Mouse (Mus musculus): ENCODE results near the gene Mindy1. TPM values are rescaled to one million over a fixed set of nuclear protein-coding genes. Genes with fewer than 3 reads are reported as not detected.

Gene Mindy1
- polyA plus RNA-seq, 1 experiment from 2014 or later: 41.4 TPM

- Histone ChIP-seq H3K9me3 (ENCODE audit: low read length) (no peaks in the 10 kb centered on the region), H3K27ac (ENCODE audit: low read depth) (peak overlapping the region; percentile 17; the same call in 1 of the 2 replicates), H3K4me1 (ENCODE audit: insufficient read depth) (peaks cover 18% of the 10 kb centered on the region), H3K4me2 (ENCODE audit: low read depth, low read length) (no peak overlapping the region), H3K27me3 (ENCODE audit: insufficient read depth, low read length) (no peaks in the 10 kb centered on the region), H3K9ac (replicated peaks) (no peak overlapping the region), H3K4me3 (ENCODE audit: low read depth, low read length) (no peak overlapping the region), H3K36me3 (replicated peaks; ENCODE audit: insufficient read depth, low read length) (peaks cover 27% of the 10 kb centered on the region)
- TF ChIP-seq CTCF (IDR thresholded peaks at IDR 0.05; ENCODE audit: low read depth) (no peak), EP300 (IDR thresholded peaks at IDR 0.05; ENCODE audit: low read depth) (no peak)
- no peak for ATAC-seq
- no peak for DNase-seq
- 55% methylated on average over 7 of the region's 7 CpGs for WGBS (ENCODE audit: insufficient replicate concordance)
These were observed 5.4 kb downstream of the Mindy1 start for GRCm38 (mm10) chr3:95286510-95286909.

GRCm38 (mm10) chr3:95287541-95287940, 6.4 kb downstream of the Mindy1 start:
- Histone ChIP-seq H3K4me2 (ENCODE audit: low read depth, low read length) (no peak overlapping the region), H3K27me3 (ENCODE audit: insufficient read depth, low read length) (no peaks in the 10 kb centered on the region), H3K9ac (replicated peaks) (0 out of 2 replicates have a peak overlapping the region, but pooled peaks have one; percentile 19), H3K9me3 (ENCODE audit: low read length) (no peaks in the 10 kb centered on the region), H3K4me3 (ENCODE audit: low read depth, low read length) (no peak overlapping the region), H3K36me3 (replicated peaks; ENCODE audit: insufficient read depth, low read length) (peaks cover 35% of the 10 kb centered on the region), H3K27ac (ENCODE audit: low read depth) (no peak overlapping the region), H3K4me1 (ENCODE audit: insufficient read depth) (peaks cover 23% of the 10 kb centered on the region)
- DNase-seq (no peak), ATAC-seq (no peak)
- TF ChIP-seq CTCF (IDR thresholded peaks at IDR 0.05; ENCODE audit: low read depth): no peak
- TF ChIP-seq EP300 (IDR thresholded peaks at IDR 0.05; ENCODE audit: low read depth): no peak
- WGBS (ENCODE audit: insufficient replicate concordance): 95% methylated on average over 3 of the region's 3 CpGs

GRCm38 (mm10) chr3:95289419-95289818, 8.3 kb downstream of the Mindy1 start:
- TF ChIP-seq EP300 (IDR thresholded peaks at IDR 0.05; ENCODE audit: low read depth) (no peak), CTCF (IDR thresholded peaks at IDR 0.05; ENCODE audit: low read depth) (no peak)
- Histone ChIP-seq H3K4me3 (ENCODE audit: low read depth, low read length) (no peak overlapping the region), H3K9me3 (ENCODE audit: low read length) (no peaks in the 10 kb centered on the region), H3K27ac (ENCODE audit: low read depth) (no peak overlapping the region), H3K9ac (replicated peaks) (no peak overlapping the region), H3K4me1 (ENCODE audit: insufficient read depth) (peaks cover 34% of the 10 kb centered on the region), H3K27me3 (ENCODE audit: insufficient read depth, low read length) (no peaks in the 10 kb centered on the region), H3K36me3 (replicated peaks; ENCODE audit: insufficient read depth, low read length) (peaks cover 48% of the 10 kb centered on the region), H3K4me2 (ENCODE audit: low read depth, low read length) (no peak overlapping the region)
- 91% methylated on average over 4 of the region's 4 CpGs for WGBS (ENCODE audit: insufficient replicate concordance)
- ATAC-seq: no peak
- no peak for DNase-seq

DNA sequence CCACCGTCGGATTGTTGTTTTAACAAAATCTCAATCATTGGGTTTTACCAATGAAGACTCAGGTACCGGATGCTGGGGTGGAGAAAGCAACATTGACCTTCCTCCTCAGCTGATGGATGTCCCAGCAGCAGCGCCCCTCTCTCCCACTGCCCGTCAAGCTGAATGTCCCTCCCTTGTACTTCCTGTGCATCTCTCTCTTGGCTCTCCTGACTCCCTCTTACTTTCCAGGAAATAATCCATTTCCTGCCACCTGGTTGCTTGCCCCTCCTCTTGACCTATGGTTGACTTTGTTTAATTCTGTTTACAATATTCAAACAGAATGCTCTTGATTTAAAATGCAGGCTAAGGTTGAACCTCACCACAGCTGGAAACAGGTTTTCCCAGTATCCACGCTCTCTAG, 9.0 kb downstream of the Mindy1 start:
- H3K9ac ChIP-seq (replicated peaks): no peak overlapping the region
- WGBS (ENCODE audit: insufficient replicate concordance): 83% methylated on average over 6 of the region's 6 CpGs
- peaks cover 35% of the 10 kb centered on the region for H3K4me1 ChIP-seq (ENCODE audit: insufficient read depth)
- TF ChIP-seq CTCF (IDR thresholded peaks at IDR 0.05; ENCODE audit: low read depth): no peak
- TF ChIP-seq EP300 (IDR thresholded peaks at IDR 0.05; ENCODE audit: low read depth): no peak
- DNase-seq (no peak), ATAC-seq (no peak)
- H3K4me3 ChIP-seq (ENCODE audit: low read depth, low read length): no peak overlapping the region
- H3K4me2 ChIP-seq (ENCODE audit: low read depth, low read length): no peak overlapping the region
- no peaks in the 10 kb centered on the region for H3K27me3 ChIP-seq (ENCODE audit: insufficient read depth, low read length)
- H3K36me3 ChIP-seq (replicated peaks; ENCODE audit: insufficient read depth, low read length): peaks cover 54% of the 10 kb centered on the region
- H3K27ac ChIP-seq (ENCODE audit: low read depth): no peak overlapping the region
- no peaks in the 10 kb centered on the region for H3K9me3 ChIP-seq (ENCODE audit: low read length)

DNA sequence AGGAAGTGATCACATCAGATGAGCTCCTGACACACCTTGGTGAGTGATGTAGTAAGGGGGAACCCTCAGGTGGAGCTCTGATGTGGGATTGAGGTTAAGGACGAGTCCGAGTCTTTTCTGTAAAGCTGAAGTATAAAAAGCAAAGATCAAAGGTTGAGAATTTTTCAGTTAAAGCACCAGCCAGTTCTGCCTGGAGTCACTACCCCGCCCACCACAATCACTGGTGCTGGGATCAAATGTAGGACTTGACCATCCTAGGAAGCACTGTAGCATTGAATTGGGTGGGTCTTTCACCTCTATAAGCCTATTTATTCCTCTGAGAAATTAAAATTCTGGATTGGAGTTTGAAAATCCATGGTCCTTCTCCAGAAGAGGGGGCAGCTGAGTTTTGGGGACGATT, 9.9 kb downstream of the Mindy1 start:
- no peak for TF ChIP-seq EP300 (IDR thresholded peaks at IDR 0.05; ENCODE audit: low read depth)
- no peak for TF ChIP-seq CTCF (IDR thresholded peaks at IDR 0.05; ENCODE audit: low read depth)
- Histone ChIP-seq H3K9ac (replicated peaks) (no peak overlapping the region), H3K36me3 (replicated peaks; ENCODE audit: insufficient read depth, low read length) (peaks cover 55% of the 10 kb centered on the region), H3K4me1 (ENCODE audit: insufficient read depth) (peaks cover 36% of the 10 kb centered on the region), H3K9me3 (ENCODE audit: low read length) (no peaks in the 10 kb centered on the region), H3K4me3 (ENCODE audit: low read depth, low read length) (no peak overlapping the region), H3K4me2 (ENCODE audit: low read depth, low read length) (no peak overlapping the region), H3K27ac (ENCODE audit: low read depth) (no peak overlapping the region), H3K27me3 (ENCODE audit: insufficient read depth, low read length) (no peaks in the 10 kb centered on the region)
- DNase-seq: no peak
- ATAC-seq: no peak
- 64% methylated on average over 4 of the region's 4 CpGs for WGBS (ENCODE audit: insufficient replicate concordance)

GRCm38 (mm10) chr3:95292899-95293298, 11.8 kb downstream of the Mindy1 start:
- no peak for ATAC-seq
- no peak for TF ChIP-seq CTCF (IDR thresholded peaks at IDR 0.05; ENCODE audit: low read depth)
- TF ChIP-seq EP300 (IDR thresholded peaks at IDR 0.05; ENCODE audit: low read depth): no peak

DNA sequence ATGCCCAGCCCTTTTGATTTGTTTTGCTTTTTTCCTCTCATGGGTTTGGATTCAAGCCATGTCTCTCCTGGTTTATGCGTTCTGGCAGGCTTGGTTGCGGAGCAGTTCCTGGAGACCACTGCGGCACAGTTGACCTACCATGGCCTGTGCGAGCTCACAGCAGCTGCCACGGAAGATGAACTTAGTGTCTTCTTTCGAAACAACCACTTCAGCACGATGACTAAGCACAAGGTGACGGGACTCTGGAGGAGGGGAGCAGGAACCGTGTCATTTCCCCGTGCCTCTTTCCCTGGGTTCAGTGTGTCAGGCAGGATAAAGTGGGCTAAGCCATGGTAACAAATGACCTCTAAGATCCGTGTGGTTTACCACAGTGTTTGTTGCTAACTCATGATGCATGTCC, 12.4 kb downstream of the Mindy1 start:
- Histone ChIP-seq H3K36me3 (replicated peaks; ENCODE audit: insufficient read depth, low read length) (peaks cover 42% of the 10 kb centered on the region), H3K9me3 (ENCODE audit: low read length) (no peaks in the 10 kb centered on the region), H3K4me1 (ENCODE audit: insufficient read depth) (peaks cover 39% of the 10 kb centered on the region), H3K4me2 (ENCODE audit: low read depth, low read length) (peak overlapping the region; percentile 18; the same call in 1 of the 2 replicates), H3K27ac (ENCODE audit: low read depth) (peak overlapping the region; percentile 78), H3K4me3 (ENCODE audit: low read depth, low read length) (no peak overlapping the region), H3K9ac (replicated peaks) (no peak overlapping the region), H3K27me3 (ENCODE audit: insufficient read depth, low read length) (no peaks in the 10 kb centered on the region)
- WGBS (ENCODE audit: insufficient replicate concordance): 21% methylated on average over 11 of the region's 11 CpGs
- DNase-seq (peak; percentile 63), ATAC-seq (peak; percentile 54)
- TF ChIP-seq EP300 (IDR thresholded peaks at IDR 0.05; ENCODE audit: low read depth) (peak; percentile 62; the same call in 1 of the 2 replicates), CTCF (IDR thresholded peaks at IDR 0.05; ENCODE audit: low read depth) (no peak)

More at GRCm38 (mm10) chr3:95292899-95293298, 11.8 kb downstream of the Mindy1 start:
- peak overlapping the region; percentile 78 for H3K27ac ChIP-seq (ENCODE audit: low read depth)
- no peaks in the 10 kb centered on the region for H3K9me3 ChIP-seq (ENCODE audit: low read length)
- no peak for DNase-seq
- 82% methylated on average over 2 of the region's 2 CpGs for WGBS (ENCODE audit: insufficient replicate concordance)
- no peak overlapping the region for H3K9ac ChIP-seq (replicated peaks)
- no peaks in the 10 kb centered on the region for H3K27me3 ChIP-seq (ENCODE audit: insufficient read depth, low read length)
- H3K4me3 ChIP-seq (ENCODE audit: low read depth, low read length): no peak overlapping the region
- peaks cover 48% of the 10 kb centered on the region for H3K36me3 ChIP-seq (replicated peaks; ENCODE audit: insufficient read depth, low read length)
- peaks cover 39% of the 10 kb centered on the region for H3K4me1 ChIP-seq (ENCODE audit: insufficient read depth)
- peak overlapping the region; percentile 18; the same call in 1 of the 2 replicates for H3K4me2 ChIP-seq (ENCODE audit: low read depth, low read length)

All from liver, postnatal 0 days (tissue).